8 mouse cellular contexts compared by ENCODE assay signal in genomic region chr4:143211584-143212340, GRCm38 (mm10). TPM values are rescaled to one million over a fixed set of nuclear protein-coding genes. Genes with fewer than 3 reads are reported as not detected.
DNase-seq lines count a peak whose midpoint lies in the region; ATAC-seq lines count a peak whose summit lies in the region.

No protein-coding gene starts in this region.

- peak overlapping the region; percentile 79 for H3K4me3 ChIP-seq in embryonic facial prominence, embryonic 13.5 days
- H3K4me3 ChIP-seq in heart, embryonic 15.5 days: peak overlapping the region; percentile 89
- peak overlapping the region; percentile 85 for H3K4me3 ChIP-seq in liver, embryonic 16.5 days (ENCODE audit: low read depth, low read length)
- peak overlapping the region; percentile 91 for H3K4me3 ChIP-seq in neural tube, embryonic 14.5 days (ENCODE audit: low read depth, low read length)

- H3K27ac ChIP-seq in embryonic facial prominence, embryonic 13.5 days: peak overlapping the region; percentile 83
- peak overlapping the region; percentile 72 for H3K27ac ChIP-seq in heart, embryonic 15.5 days
- H3K27ac ChIP-seq in liver, embryonic 16.5 days (ENCODE audit: low read length): peak overlapping the region; percentile 82
- peak overlapping the region; percentile 95 for H3K27ac ChIP-seq in neural tube, embryonic 14.5 days (ENCODE audit: low read depth, low read length)

- H3K27me3 ChIP-seq in embryonic facial prominence, embryonic 13.5 days: no peaks in the 10 kb centered on the region
- H3K27me3 ChIP-seq in heart, embryonic 15.5 days: no peaks in the 10 kb centered on the region
- H3K27me3 ChIP-seq in liver, embryonic 16.5 days (ENCODE audit: control insufficient read depth, insufficient read depth, low read depth, low read length): no peaks in the 10 kb centered on the region
- H3K27me3 ChIP-seq in neural tube, embryonic 14.5 days (ENCODE audit: control insufficient read depth, insufficient read depth, low read length): no peaks in the 10 kb centered on the region

- peaks cover 19% of the 10 kb centered on the region for H3K4me1 ChIP-seq in embryonic facial prominence, embryonic 13.5 days
- peaks cover 9% of the 10 kb centered on the region for H3K4me1 ChIP-seq in heart, embryonic 15.5 days (replicated peaks)
- peaks cover 12% of the 10 kb centered on the region for H3K4me1 ChIP-seq in liver, embryonic 16.5 days (ENCODE audit: control insufficient read depth, low read depth, low read length)
- peaks cover 17% of the 10 kb centered on the region for H3K4me1 ChIP-seq in neural tube, embryonic 14.5 days (ENCODE audit: control insufficient read depth, insufficient read depth, low read length)

- no peaks in the 10 kb centered on the region for H3K9me3 ChIP-seq in embryonic facial prominence, embryonic 13.5 days
- no peaks in the 10 kb centered on the region for H3K9me3 ChIP-seq in heart, embryonic 15.5 days (replicated peaks)
- no peaks in the 10 kb centered on the region for H3K9me3 ChIP-seq in liver, embryonic 16.5 days (replicated peaks; ENCODE audit: control insufficient read depth, low read length)
- H3K9me3 ChIP-seq in neural tube, embryonic 14.5 days (ENCODE audit: control insufficient read depth, low read length): no peaks in the 10 kb centered on the region

- peak; percentile 67; the same call in 1 of the 2 replicates for ATAC-seq in embryonic facial prominence, embryonic 13.5 days (ENCODE audit: insufficient number of reproducible peaks, insufficient read depth, low FRiP score, low TSS enrichment, low read depth)
- peak; percentile 60 for ATAC-seq in heart, embryonic 15.5 days (replicated peaks; ENCODE audit: insufficient number of reproducible peaks, insufficient read depth, low FRiP score, low read depth)
- ATAC-seq in liver, embryonic 16.5 days (ENCODE audit: low read depth): peak; percentile 14
- ATAC-seq in neural tube, embryonic 14.5 days (ENCODE audit: low read depth): peak; percentile 76
- ATAC-seq in monocyte, adult 5-6 weeks (replicated peaks; ENCODE audit: insufficient number of reproducible peaks, low FRiP score, low TSS enrichment, poor library complexity, severe bottlenecking): no peak

- H3K36me3 ChIP-seq in embryonic facial prominence, embryonic 13.5 days: no peaks in the 10 kb centered on the region
- H3K36me3 ChIP-seq in heart, embryonic 15.5 days: no peaks in the 10 kb centered on the region
- no peaks in the 10 kb centered on the region for H3K36me3 ChIP-seq in liver, embryonic 16.5 days (ENCODE audit: control insufficient read depth, insufficient read depth)
- H3K36me3 ChIP-seq in neural tube, embryonic 14.5 days (ENCODE audit: control insufficient read depth, insufficient read depth, low read length): no peaks in the 10 kb centered on the region

- peak overlapping the region; percentile 95 for H3K9ac ChIP-seq in embryonic facial prominence, embryonic 13.5 days
- peak overlapping the region; percentile 84 for H3K9ac ChIP-seq in heart, embryonic 15.5 days
- H3K9ac ChIP-seq in liver, embryonic 16.5 days (ENCODE audit: low read depth, low read length): peak overlapping the region; percentile 89
- H3K9ac ChIP-seq in neural tube, embryonic 14.5 days (replicated peaks; ENCODE audit: low read depth, low read length): peak overlapping the region; percentile 93

- DNase-seq in ES-CJ7 (ENCODE audit: low read depth, low spot score): peak; percentile 28
- peak; percentile 20 for DNase-seq in adrenal gland, postnatal 25 days
- peak; percentile 33 for DNase-seq in kidney, postnatal 14 days

- 7% methylated on average over 43 of the region's 43 CpGs for WGBS in embryonic facial prominence, embryonic 13.5 days
- 9% methylated on average over 43 of the region's 43 CpGs for WGBS in heart, embryonic 15.5 days
- 4% methylated on average over 41 of the region's 43 CpGs for WGBS in liver, embryonic 16.5 days (ENCODE audit: insufficient replicate concordance)
- WGBS in neural tube, embryonic 14.5 days: 8% methylated on average over 36 of the region's 43 CpGs

- H3K4me2 ChIP-seq in embryonic facial prominence, embryonic 13.5 days: peak overlapping the region; percentile 80
- peak overlapping the region; percentile 82 for H3K4me2 ChIP-seq in heart, embryonic 15.5 days
- H3K4me2 ChIP-seq in liver, embryonic 16.5 days (ENCODE audit: low read depth, low read length): peak overlapping the region; percentile 65
- peak overlapping the region; percentile 80 for H3K4me2 ChIP-seq in neural tube, embryonic 14.5 days (ENCODE audit: low read depth, low read length)

RNA-seq across cellular contexts. Expression of gene Prdm2, which starts 1.0 kb away (rescaled TPM):
- total RNA-seq in adrenal gland, postnatal 25 days (2021): 32.4 and 32.5 TPM in 2 replicates
- 14.3 and 17.6 TPM in 2 replicates for polyA plus RNA-seq in embryonic facial prominence, embryonic 13.5 days (2015; fragmentation: Nextera tagmentation; extraction: Ambion mirVana)
- 6.6 and 7.8 TPM in 2 replicates for polyA plus RNA-seq in heart, embryonic 15.5 days (2015; fragmentation: Nextera tagmentation; extraction: Ambion mirVana)
- 3.3 TPM in 2 replicates for polyA plus RNA-seq in liver, embryonic 16.5 days (2015; fragmentation: Nextera tagmentation; extraction: Ambion mirVana)
- 17.1 and 17.8 TPM in 2 replicates for polyA plus RNA-seq in neural tube, embryonic 14.5 days (2014; fragmentation: Nextera tagmentation; extraction: Ambion mirVana)
- total RNA-seq in monocyte, adult 5-6 weeks (2017): 26.7 to 41.5 TPM (median 30.2 TPM) in 3 replicates
